Mouse (Mus musculus): Measurements from ENCODE around the gene Tgfbr1.

The Tgfbr1 gene

GRCm38 (mm10) chr4:47352803-47353388 is at the start of gene Tgfbr1:
Gene Tgfbr1 (plus strand): TSS chr4:47353222.
- peak; percentile 100 for DNase-seq (ENCODE audit: inconsistent ontology term)

- DNase-seq (ENCODE audit: inconsistent ontology term): peak; percentile 74
Measured at GRCm38 (mm10) chr4:47303340-47303998, 49.6 kb upstream of the Tgfbr1 start.

- peak; percentile 87 for DNase-seq (ENCODE audit: inconsistent ontology term)
Measured at GRCm38 (mm10) chr4:47309886-47310625, 43.0 kb upstream of the Tgfbr1 start.

- peak; percentile 95 for DNase-seq (ENCODE audit: inconsistent ontology term)
Measured at GRCm38 (mm10) chr4:47310812-47311211, 42.2 kb upstream of the Tgfbr1 start.

GRCm38 (mm10) chr4:47311467-47311866 is 41.6 kb upstream of the Tgfbr1 start:
- no peak for DNase-seq (ENCODE audit: inconsistent ontology term)

- DNase-seq (ENCODE audit: inconsistent ontology term): peak; percentile 21
Measured at GRCm38 (mm10) chr4:47311929-47312328, 41.1 kb upstream of the Tgfbr1 start.

GRCm38 (mm10) chr4:47312676-47313075 is 40.3 kb upstream of the Tgfbr1 start:
- no peak for DNase-seq (ENCODE audit: inconsistent ontology term)

GRCm38 (mm10) chr4:47313710-47314410 is 39.2 kb upstream of the Tgfbr1 start:
- no peak for DNase-seq (ENCODE audit: inconsistent ontology term)

GRCm38 (mm10) chr4:47315458-47315857 is 37.6 kb upstream of the Tgfbr1 start:
- no peak for DNase-seq (ENCODE audit: inconsistent ontology term)

- peak; percentile 25 for DNase-seq (ENCODE audit: inconsistent ontology term)
Measured at GRCm38 (mm10) chr4:47316432-47316831, 36.6 kb upstream of the Tgfbr1 start.

- DNase-seq (ENCODE audit: inconsistent ontology term): no peak
Measured at GRCm38 (mm10) chr4:47319561-47320321, 33.3 kb upstream of the Tgfbr1 start.

GRCm38 (mm10) chr4:47322315-47322714 is 30.7 kb upstream of the Tgfbr1 start:
- no peak for DNase-seq (ENCODE audit: inconsistent ontology term)

GRCm38 (mm10) chr4:47324206-47324605 is 28.8 kb upstream of the Tgfbr1 start:
- DNase-seq (ENCODE audit: inconsistent ontology term): no peak

GRCm38 (mm10) chr4:47327782-47328181 is 25.2 kb upstream of the Tgfbr1 start:
- DNase-seq (ENCODE audit: inconsistent ontology term): no peak

GRCm38 (mm10) chr4:47329285-47329684 is 23.7 kb upstream of the Tgfbr1 start:
- DNase-seq (ENCODE audit: inconsistent ontology term): no peak

- no peak for DNase-seq (ENCODE audit: inconsistent ontology term)
Measured at GRCm38 (mm10) chr4:47330378-47331052, 22.5 kb upstream of the Tgfbr1 start.

- no peak for DNase-seq (ENCODE audit: inconsistent ontology term)
Measured at GRCm38 (mm10) chr4:47332812-47333343, 20.1 kb upstream of the Tgfbr1 start.

- no peak for DNase-seq (ENCODE audit: inconsistent ontology term)
Measured at GRCm38 (mm10) chr4:47333541-47333940, 19.5 kb upstream of the Tgfbr1 start.

- DNase-seq (ENCODE audit: inconsistent ontology term): no peak
Measured at GRCm38 (mm10) chr4:47336941-47337600, 16.0 kb upstream of the Tgfbr1 start.

GRCm38 (mm10) chr4:47342632-47343031 is 10.4 kb upstream of the Tgfbr1 start:
- peak; percentile 68 for DNase-seq (ENCODE audit: inconsistent ontology term)

All from Muller cell, postnatal 12 days (primary cell).